Mouse (Mus musculus) cerebellum, postnatal 4 days (tissue): ENCODE results near the gene 9230104L09Rik.

Experiments used
- DNase-seq, 2 experiments: peaks; one replicate each; pipeline ENCODE4 v3.0.0; 2022; ENCODE audit warnings: low spot score in 2 of 2, mixed read lengths in 1 of 2

The 9230104L09Rik gene

GRCm38 (mm10) chr2:148864966-148865365 is at the start of gene 9230104L09Rik:
Gene 9230104L09Rik (minus strand): TSS chr2:148865038.
- no peak for DNase-seq

GRCm38 (mm10) chr2:148902286-148902685 is 37.4 kb upstream of the 9230104L09Rik start:
- DNase-seq: peak; percentile 21 to 40

DNA sequence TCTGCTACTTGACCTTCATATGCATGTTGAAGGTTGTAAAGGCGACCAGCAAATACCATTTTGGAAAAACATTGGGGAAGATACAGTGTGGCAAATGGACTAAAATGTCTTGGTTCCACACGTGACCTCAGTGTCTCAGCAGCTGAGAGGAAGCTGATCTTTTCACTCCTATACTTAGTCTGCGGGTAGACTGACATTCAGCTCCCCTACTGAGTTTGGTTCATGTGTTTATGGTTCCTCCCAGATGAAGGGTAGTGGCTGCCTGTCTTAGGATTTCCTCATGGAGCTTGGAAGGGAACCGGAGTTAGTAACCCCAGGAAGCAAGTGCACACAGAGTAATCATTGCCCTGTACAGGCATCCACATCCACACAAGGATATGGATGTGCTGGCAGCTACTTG is 35.5 kb upstream of the 9230104L09Rik start:
- no peak for DNase-seq

DNA sequence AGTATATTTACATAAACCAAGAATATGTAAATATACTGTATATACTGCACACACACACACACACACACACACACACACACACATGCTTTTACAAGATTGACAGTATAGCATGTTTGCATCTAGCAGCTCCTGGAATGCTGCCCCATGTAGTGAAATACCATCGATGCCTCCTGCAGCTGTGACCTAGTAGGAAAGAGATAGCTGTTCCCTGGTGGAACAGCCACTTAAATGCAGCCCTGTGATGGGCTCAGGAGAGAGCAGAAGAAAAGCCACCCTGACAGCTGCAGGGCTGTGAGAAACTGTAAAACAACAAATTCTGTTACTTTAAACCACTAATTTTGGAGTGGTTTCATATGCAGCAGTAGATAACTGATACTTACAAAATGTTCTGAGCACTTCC is 31.4 kb upstream of the 9230104L09Rik start:
- no peak for DNase-seq

GRCm38 (mm10) chr2:148893107-148893506 is 28.3 kb upstream of the 9230104L09Rik start:
- no peak for DNase-seq

DNA sequence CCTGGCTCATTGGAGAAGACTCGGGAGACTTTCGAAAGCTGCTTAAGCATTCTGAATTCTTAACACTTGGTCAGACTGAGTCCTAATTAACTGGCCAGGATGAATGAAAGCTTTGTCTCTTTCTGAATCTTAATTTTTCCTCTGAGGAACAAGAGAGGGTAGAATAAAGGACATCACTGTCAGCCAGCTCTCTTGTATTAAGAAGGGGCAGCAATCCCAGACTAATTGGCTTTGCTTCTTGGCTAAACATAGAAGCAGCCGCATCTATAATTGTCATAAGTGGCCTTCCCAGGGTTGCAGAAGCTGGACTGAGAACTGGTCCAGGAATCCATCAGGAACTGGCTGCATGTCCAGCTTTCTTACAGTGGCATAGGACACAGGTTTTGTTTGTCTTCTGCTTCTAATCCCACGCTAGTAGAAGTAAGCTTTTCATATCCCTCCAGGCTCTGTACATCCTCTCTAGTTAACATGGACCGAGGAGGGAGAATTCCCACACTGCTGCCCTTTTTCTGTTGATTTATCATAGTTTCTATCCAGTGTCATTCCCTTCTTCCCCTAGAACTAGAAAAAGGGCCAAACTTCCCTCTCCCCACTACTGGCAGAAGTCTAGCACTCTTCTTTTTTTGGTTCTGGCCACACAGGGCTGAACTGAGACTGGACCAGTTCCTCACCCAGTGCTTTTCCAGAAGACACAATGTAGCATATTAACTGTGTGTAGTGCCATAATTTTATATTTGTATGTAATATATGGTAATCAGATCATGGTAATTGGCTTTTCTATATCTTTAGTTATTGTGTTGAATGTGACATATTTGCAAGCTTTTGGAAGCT is 25.4 kb upstream of the 9230104L09Rik start:
- peak in 1 of 2 experiments; percentile 35 for DNase-seq

DNA sequence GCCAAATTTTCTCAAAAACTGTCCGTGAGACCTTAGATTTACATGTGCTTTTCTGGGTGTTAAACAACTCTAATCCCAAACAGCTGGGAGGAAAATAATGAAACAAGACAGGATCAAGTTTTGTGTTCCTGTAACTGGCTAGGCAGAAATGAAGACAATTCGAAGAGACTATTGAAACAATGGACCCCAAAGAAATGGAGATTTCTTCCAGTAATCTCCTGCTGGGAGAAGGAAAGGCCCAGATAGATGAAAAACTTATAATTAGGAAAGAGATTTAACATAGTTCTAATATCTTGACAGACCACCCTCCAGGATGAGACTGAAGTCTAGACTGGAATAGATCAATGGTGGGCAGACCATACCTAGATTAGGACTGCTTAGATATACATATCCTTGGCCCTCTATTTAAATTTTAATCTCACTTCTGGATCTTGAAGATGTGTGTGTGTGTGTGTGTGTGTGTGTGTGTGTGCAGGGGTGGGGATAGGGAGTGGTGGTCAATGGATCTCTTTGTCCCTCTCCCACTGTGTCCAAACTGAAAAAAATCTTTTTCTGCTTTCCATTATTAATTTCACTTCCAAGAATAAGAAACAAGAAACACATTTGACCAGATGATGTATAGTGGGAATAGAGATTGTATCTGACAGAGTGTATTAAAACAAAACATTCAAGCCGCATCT is 24.6 kb upstream of the 9230104L09Rik start:
- no peak for DNase-seq

- no peak for DNase-seq
Observed at GRCm38 (mm10) chr2:148888872-148889271, 24.0 kb upstream of the 9230104L09Rik start.

DNA sequence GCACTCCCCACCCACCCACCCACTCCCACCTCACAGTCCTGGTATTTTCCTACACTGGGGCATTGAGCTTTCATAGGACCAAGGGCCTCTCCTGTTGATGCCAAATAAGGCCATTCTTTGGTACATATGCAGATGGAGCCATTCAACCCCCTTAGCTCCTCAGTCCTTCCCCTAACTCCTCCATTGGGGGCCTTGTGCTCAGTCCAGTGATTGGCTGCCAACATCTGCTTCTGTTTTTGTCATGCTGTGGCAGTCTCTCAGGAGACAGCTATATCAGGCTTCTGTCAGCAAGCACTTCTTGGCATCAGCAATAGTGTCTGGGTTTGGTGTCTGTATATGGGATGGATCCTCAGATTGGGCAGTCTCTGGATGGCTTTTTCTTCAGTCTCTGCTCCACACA is 19.9 kb upstream of the 9230104L09Rik start:
- DNase-seq: no peak

- no peak for DNase-seq
Observed at GRCm38 (mm10) chr2:148879199-148879598, 14.4 kb upstream of the 9230104L09Rik start.

DNA sequence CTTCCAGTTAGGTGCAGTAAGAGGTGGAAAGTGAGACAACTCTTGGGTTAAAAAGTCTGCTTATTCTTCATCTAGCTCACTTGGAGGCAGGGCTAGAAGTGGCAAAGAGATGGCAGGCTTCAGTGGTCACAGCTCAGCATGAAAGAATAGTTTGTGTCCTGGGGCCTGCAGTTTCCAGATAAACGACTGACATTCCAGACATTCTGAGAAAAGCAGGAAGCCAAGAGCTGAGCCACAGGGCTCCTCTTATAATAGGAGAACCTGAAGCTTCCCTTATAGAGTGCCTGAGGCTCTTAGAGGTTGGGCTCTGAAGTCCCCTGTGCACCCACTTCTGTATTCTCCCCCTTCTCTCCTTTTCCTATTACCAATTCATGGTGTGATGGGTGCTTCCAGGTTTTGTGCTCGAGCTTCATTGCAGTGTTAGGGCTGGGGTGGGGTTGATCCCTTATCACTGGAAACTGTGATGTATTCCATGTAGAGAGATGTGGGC is 13.8 kb upstream of the 9230104L09Rik start:
- DNase-seq: no peak

DNA sequence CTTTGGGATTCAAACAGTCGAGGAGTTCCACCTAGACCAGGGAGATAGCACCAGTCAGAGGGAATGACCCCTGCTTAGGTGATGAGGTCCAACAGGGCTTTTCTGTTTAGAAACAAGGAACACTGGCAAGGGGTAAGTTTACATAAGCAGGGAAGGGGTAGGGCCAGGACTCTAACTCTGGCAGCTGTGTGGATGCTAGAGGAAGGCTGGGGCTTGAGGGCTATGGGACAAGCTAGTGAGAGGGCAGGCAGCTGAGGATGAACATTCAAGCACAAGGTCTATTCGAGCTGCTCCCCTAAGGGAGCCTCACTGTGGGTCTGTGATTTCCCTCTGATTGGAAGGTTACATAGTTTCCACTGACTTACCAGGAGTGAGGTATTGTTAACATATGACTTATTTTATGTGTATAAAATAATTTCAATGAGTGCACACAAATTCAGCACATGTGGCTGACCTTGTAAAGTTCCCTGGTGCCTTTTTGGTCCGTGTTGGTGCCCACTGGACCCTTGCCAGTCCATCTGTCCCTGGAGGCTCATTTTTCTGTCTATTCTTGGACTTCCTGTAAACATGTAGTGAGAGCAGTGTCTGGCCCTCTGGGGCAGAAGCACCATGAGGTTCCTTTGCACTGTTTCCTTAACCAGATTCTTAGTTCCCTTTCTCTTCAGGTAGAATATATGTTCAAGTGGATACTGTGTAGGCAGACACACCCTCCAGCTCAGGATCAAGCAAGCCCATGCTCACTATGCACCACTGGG is 12.4 kb upstream of the 9230104L09Rik start:
- no peak for DNase-seq

DNA sequence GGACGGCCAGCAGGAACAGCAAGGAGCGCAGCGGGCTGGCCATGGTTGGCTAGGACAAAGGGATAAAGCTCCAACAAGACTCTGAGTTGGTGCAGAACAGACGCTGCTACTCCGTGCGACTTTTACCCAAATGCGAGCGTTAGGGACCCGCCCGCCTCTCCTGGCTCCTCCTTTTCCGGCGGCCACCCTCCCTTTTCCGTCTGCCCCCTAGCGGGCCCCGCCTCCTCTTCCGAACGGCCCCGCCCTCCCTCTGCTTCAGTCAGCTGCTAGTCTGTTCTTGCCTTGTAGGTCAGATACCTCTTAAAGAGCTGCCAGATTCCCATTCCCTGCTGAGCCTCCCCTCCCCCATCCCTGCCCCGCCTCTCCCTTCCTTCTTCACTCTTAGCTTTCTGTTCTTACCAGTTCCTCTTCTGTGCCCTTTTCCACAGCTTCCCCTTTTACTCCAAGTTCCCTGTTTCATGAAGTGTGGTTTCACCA is 10.5 kb upstream of the 9230104L09Rik start, which contains the start of gene Cst3:
Gene Cst3, minus strand, starts transcription at position 358 of the 477 bp plus-strand sequence.
- peak; percentile 87 to 88 for DNase-seq

DNA sequence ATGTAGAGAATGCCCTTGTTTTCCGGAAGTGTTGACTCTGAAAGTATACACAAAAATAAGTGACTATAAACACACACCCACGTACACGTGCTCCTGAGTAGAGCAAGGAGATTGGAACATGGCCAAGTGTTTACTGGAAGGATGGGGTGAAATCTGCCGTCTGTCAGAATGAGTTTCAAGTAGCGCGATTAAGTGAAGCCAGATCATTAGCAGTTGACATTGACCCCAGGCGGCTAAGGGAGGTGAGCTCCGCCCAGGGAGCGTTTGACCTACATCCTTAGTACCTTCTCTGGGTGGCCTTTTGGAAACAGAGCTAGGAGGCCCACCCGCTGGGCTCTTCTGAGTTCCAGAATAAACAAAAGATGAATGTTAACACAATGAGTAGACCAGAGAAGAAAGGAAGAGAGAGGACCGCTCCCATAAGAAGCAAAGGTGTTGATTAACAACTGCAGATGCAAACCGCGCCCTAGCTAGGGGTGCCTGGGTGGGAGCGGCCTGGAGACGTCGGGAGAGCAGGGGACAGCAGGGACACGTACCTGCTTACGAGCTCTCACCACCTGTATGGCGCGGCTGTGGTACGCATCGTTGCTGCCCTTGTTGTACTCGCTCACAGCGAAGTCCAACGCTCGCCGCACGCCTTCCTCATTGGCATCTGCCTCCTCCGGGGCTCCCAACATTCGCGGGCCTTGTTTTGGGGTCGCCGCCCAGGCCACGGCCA is 9.9 kb upstream of the 9230104L09Rik start:
- DNase-seq: no peak

DNA sequence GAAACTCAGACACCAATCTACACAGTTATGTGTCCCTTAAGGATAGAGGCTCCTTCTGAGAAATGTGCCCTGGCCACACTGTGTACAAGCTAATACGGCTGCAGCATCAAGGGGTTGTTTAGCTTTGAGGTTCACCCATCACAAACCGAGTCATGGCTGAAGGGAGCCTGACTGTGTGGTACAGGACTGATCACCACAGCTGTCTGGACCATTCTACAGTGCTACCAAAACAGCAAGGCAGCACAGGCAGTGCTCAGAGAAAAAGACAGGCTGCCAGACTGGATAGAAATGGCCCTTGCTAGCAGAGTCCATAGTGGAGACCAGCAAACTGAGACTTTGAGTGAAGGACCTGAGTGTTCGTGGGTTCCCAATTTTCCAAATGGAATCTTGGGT is 9.4 kb upstream of the 9230104L09Rik start:
- DNase-seq: no peak

DNA sequence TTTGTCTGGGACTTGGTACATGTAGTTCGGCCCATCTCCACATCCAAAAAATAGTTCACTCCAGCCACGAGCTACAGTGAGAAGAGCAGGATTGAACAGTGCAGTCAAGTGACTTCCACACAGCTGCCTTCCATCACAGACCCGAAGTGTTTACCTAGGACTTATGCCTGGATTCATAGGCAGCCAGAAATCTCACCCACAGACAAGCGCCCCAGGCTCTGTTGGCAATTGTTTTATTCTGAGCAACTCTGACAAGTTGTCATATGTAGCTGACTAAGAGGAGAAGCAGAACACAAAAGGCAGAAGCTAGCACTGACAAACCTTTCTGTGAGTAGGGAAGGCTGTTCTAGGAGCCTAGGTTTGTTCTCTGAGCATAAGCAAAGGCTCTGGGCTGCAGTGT is 8.0 kb upstream of the 9230104L09Rik start:
- DNase-seq: no peak

- no peak for DNase-seq
Observed at GRCm38 (mm10) chr2:148870526-148870925, 5.7 kb upstream of the 9230104L09Rik start.

DNA sequence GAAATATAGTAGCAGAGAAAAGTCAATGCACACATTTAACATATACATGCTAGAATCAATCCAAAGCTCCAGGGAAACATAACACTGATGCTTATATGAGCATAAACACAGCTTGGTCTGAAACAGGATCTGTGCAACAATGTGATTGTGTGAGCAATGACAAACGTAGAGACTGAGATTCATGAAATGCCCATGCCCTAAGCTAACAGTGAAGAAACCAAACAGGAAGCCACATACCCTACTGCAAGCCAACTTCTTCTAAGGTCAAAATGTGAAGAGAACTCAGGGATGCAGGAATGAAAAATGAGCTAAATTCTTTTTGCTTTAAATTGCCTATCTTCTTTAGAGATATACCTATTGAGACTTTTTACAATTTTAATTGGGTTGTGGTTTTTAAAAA is 4.1 kb upstream of the 9230104L09Rik start:
- no peak for DNase-seq

- DNase-seq: no peak
Observed at GRCm38 (mm10) chr2:148861693-148862092, 3.1 kb downstream of the 9230104L09Rik start.

- no peak for DNase-seq
Observed at GRCm38 (mm10) chr2:148860993-148861392, 3.8 kb downstream of the 9230104L09Rik start.

DNA sequence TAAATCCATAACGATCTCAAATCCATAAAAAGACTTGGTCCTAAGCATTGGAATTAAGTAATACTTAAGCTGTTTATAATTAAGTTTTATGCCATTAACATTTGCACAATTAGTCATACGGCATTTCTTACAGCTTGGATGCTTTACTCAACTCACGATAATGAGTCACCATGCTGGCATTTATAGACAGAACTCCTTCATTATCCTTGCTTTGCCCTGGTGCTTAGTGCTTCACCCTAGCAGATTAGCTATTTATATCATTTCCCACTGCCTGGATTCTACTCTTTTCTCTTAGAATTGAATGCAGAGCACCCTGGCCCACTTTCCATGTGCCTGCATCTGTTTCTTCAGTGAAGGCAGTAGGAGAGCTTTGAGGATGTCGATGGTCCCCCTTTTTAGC is 7.3 kb downstream of the 9230104L09Rik start:
- no peak for DNase-seq
